Mouse (Mus musculus): ENCODE data around the gene Glce.

DNA sequence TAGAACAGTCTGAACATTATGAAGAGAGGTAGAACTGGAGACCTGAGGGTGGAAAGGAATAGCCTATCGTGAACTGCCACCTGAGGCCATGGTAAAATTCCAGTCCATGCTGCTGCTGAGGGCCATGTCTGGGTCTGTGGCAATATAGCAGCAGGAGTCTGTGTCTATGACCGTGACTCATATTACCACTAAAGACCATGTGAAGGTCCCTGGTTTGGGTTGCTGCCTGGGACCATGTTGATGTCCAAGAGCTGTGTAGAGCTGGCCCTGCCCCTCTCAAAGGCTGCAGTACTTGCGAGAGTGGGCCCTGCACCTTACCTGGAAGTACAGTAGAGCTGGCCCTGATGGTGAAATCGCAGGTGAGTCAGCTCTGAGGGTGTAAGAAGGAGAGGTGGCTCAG is 37.6 kb downstream of the Glce start:
- TF ChIP-seq CTCF (conservative IDR thresholded peaks at IDR 0.05; ENCODE audit: insufficient read depth, insufficient read length, low read depth, low read length) (no peak), POLR2A (IDR thresholded peaks at IDR 0.05; ENCODE audit: low read depth, low read length) (no peak)
